Mouse (Mus musculus): ENCODE measurements around the gene Pigh. TPM values are rescaled to one million over a fixed set of nuclear protein-coding genes. Genes with fewer than 3 reads are reported as not detected.

Pigh gene
- total and polyA plus RNA-seq, 2 experiments from 2014 or later, result 9.7 to 9.8 TPM

DNA sequence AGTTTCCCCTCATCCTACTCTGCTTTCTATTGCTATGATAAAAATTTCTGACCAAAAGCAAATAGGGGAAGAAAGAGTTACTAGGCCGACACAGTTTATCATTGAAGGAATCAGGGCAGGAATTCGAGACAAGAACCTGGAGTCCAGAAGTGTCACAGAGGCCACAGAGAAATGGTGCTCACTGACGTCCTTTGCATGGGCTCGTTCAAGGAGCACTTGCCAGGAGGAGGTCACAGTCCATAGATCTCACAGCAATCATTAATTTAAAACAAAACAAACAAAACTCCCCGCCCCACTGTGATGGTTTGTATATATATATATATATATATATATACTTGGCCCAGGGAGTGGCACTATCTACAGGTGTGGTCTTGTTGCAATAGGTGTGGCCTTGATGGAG lies 15.9 kb upstream of the Pigh start:
- TF ChIP-seq CTCF (IDR thresholded peaks at IDR 0.05; ENCODE audit: low read depth) (no peak), EP300 (IDR thresholded peaks at IDR 0.05; ENCODE audit: low read depth) (no peak)
- 81% methylated on average over 5 of the region's 5 CpGs for WGBS
- DNase-seq (ENCODE audit: low spot score) (no peak), ATAC-seq (ENCODE audit: insufficient read depth, low read depth) (no peak)
- Histone ChIP-seq H3K27me3 (ENCODE audit: control insufficient read depth, insufficient read depth, low read length) (0 out of 2 replicates have a peak, but pooled peaks cover 4% of the 10 kb centered on the region), H3K9ac (replicated peaks; ENCODE audit: low read depth, low read length) (no peak overlapping the region), H3K4me1 (ENCODE audit: control insufficient read depth, insufficient read depth) (no peaks in the 10 kb centered on the region), H3K9me3 (replicated peaks; ENCODE audit: control insufficient read depth, low read length) (no peaks in the 10 kb centered on the region), H3K36me3 (replicated peaks; ENCODE audit: control insufficient read depth, insufficient read depth, low read length) (no peaks in the 10 kb centered on the region), H3K4me3 (ENCODE audit: low read depth, low read length) (no peak overlapping the region), H3K27ac (ENCODE audit: low read depth) (no peak overlapping the region), H3K4me2 (ENCODE audit: low read depth, low read length) (no peak overlapping the region)

DNA sequence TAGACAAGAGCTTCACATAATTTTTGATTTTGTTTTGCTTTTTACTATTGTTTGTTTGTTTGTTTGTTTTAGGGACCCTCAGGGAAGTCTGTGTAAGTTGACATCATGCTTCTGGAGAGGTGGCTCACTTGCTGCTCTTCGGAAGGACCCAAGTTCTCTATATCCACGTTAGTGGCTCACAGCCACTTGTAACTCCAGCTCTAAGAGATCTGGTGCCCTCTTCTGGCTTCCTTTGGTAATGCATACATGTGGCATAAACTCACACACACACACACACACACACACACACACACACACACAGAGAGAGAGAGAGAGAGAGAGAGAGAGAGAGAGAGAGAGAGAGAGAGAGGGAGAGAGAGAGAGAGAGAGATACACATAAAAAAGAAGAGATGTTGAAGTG lies 15.1 kb upstream of the Pigh start:
- H3K27me3 ChIP-seq (ENCODE audit: control insufficient read depth, insufficient read depth, low read length), result 0 out of 2 replicates have a peak, but pooled peaks cover 11% of the 10 kb centered on the region
- H3K4me3 ChIP-seq (ENCODE audit: low read depth, low read length), result no peak overlapping the region
- ATAC-seq (ENCODE audit: insufficient read depth, low read depth) (no peak), DNase-seq (ENCODE audit: low spot score) (no peak)
- no peaks in the 10 kb centered on the region for H3K9me3 ChIP-seq (replicated peaks; ENCODE audit: control insufficient read depth, low read length)
- no peaks in the 10 kb centered on the region for H3K36me3 ChIP-seq (replicated peaks; ENCODE audit: control insufficient read depth, insufficient read depth, low read length)
- H3K9ac ChIP-seq (replicated peaks; ENCODE audit: low read depth, low read length), result no peak overlapping the region
- 81% methylated on average over 2 of the region's 2 CpGs for WGBS
- H3K4me1 ChIP-seq (ENCODE audit: control insufficient read depth, insufficient read depth), result no peaks in the 10 kb centered on the region
- no peak overlapping the region for H3K4me2 ChIP-seq (ENCODE audit: low read depth, low read length)
- no peak overlapping the region for H3K27ac ChIP-seq (ENCODE audit: low read depth)
- TF ChIP-seq CTCF (IDR thresholded peaks at IDR 0.05; ENCODE audit: low read depth), result no peak
- no peak for TF ChIP-seq EP300 (IDR thresholded peaks at IDR 0.05; ENCODE audit: low read depth)

DNA sequence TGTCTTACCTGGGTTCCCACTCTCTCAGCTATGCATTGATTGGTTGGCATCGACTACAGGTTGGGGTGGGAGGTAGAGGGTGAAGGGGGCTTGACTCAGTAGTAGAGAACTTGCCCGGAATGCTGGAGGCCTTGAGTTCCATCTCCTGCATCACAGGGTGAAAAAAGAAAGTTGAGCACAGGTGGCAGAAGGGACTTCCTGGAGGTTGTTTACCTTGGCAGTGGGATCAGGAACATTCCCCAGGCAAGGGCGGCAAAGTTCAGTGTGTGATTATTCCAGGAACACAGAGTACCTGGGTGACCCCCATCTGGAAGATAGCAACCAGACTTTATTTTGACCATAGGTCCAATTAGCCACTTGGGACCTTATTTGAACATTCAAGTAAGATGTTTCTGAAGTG lies 14.3 kb upstream of the Pigh start:
- 0 out of 2 replicates have a peak, but pooled peaks cover 11% of the 10 kb centered on the region for H3K27me3 ChIP-seq (ENCODE audit: control insufficient read depth, insufficient read depth, low read length)
- H3K27ac ChIP-seq (ENCODE audit: low read depth), result no peak overlapping the region
- H3K9ac ChIP-seq (replicated peaks; ENCODE audit: low read depth, low read length), result no peak overlapping the region
- ATAC-seq (ENCODE audit: insufficient read depth, low read depth) (no peak), DNase-seq (ENCODE audit: low spot score) (no peak)
- no peaks in the 10 kb centered on the region for H3K9me3 ChIP-seq (replicated peaks; ENCODE audit: control insufficient read depth, low read length)
- TF ChIP-seq CTCF (IDR thresholded peaks at IDR 0.05; ENCODE audit: low read depth) (no peak), EP300 (IDR thresholded peaks at IDR 0.05; ENCODE audit: low read depth) (no peak)
- no peak overlapping the region for H3K4me3 ChIP-seq (ENCODE audit: low read depth, low read length)
- H3K36me3 ChIP-seq (replicated peaks; ENCODE audit: control insufficient read depth, insufficient read depth, low read length), result no peaks in the 10 kb centered on the region
- no peaks in the 10 kb centered on the region for H3K4me1 ChIP-seq (ENCODE audit: control insufficient read depth, insufficient read depth)
- WGBS, result 62% methylated on average over 3 of the region's 3 CpGs
- H3K4me2 ChIP-seq (ENCODE audit: low read depth, low read length), result no peak overlapping the region

DNA sequence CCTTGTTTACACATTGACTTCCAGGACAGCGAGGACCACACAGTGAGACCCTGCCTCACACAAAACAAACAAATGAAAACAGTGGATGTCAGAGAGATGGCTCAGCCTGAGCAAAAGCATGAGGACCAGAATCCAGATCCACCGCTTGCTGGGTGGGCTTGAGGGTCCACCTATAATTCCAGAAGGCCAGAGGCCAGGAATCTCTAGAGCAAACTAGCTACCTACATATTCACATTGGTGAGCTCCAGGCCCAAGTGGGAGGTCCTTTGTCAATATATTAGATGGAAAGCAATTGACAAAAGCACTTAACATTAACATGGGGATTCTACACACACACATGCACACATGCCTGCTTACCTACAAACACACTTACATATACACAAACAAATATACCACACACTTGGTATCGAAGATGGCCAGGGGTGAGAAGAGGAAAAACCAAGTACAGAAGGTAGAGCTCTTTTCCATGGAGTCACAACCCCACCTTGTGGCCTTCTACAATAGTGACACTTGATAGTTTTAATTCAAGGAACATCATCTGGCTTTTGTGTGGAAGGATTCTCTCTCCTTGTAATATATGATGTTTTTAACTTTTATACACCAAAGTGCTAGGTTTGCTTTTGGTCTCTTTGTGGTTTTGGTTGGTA lies 7.8 kb upstream of the Pigh start:
- Histone ChIP-seq H3K27me3 (ENCODE audit: control insufficient read depth, insufficient read depth, low read length) (0 out of 2 replicates have a peak, but pooled peaks cover 22% of the 10 kb centered on the region), H3K4me2 (ENCODE audit: low read depth, low read length) (no peak overlapping the region), H3K27ac (ENCODE audit: low read depth) (no peak overlapping the region), H3K9me3 (replicated peaks; ENCODE audit: control insufficient read depth, low read length) (no peaks in the 10 kb centered on the region), H3K4me1 (ENCODE audit: control insufficient read depth, insufficient read depth) (no peaks in the 10 kb centered on the region), H3K4me3 (ENCODE audit: low read depth, low read length) (no peak overlapping the region), H3K9ac (replicated peaks; ENCODE audit: low read depth, low read length) (no peak overlapping the region), H3K36me3 (replicated peaks; ENCODE audit: control insufficient read depth, insufficient read depth, low read length) (no peaks in the 10 kb centered on the region)
- TF ChIP-seq CTCF (IDR thresholded peaks at IDR 0.05; ENCODE audit: low read depth) (peak; percentile 76), EP300 (IDR thresholded peaks at IDR 0.05; ENCODE audit: low read depth) (no peak)
- peak; percentile 48 for DNase-seq (ENCODE audit: low spot score)
- ATAC-seq (ENCODE audit: insufficient read depth, low read depth), result no peak
- WGBS, result 54% methylated on average over 3 of the region's 3 CpGs

DNA sequence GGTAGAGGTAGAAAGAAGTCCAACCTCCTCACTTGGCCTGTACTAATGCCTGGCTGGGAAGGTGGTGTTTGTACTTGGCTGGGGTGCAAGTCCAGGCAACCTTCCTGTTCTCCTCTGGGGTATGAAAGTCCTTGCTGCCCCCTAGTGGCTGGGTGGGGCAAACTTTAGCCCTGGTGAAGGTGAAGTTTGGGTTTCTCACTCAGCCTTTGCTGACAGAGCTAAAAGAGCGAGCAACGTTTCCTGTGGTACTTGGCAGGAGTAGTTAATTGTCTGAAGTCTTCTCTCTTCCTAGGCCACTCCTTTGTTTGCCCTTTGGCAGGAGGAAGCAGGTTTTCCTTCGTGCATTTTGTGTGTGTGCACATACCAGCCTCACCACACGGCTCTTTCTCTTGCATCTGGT lies 3.1 kb upstream of the Pigh start:
- no peak overlapping the region for H3K9ac ChIP-seq (replicated peaks; ENCODE audit: low read depth, low read length)
- H3K36me3 ChIP-seq (replicated peaks; ENCODE audit: control insufficient read depth, insufficient read depth, low read length), result no peaks in the 10 kb centered on the region
- H3K4me1 ChIP-seq (ENCODE audit: control insufficient read depth, insufficient read depth), result peaks cover 3% of the 10 kb centered on the region; the same call in 1 of the 2 replicates
- H3K9me3 ChIP-seq (replicated peaks; ENCODE audit: control insufficient read depth, low read length), result no peaks in the 10 kb centered on the region
- ATAC-seq (ENCODE audit: insufficient read depth, low read depth) (no peak), DNase-seq (ENCODE audit: low spot score) (no peak)
- WGBS, result 25% methylated on average over 4 of the region's 4 CpGs
- TF ChIP-seq EP300 (IDR thresholded peaks at IDR 0.05; ENCODE audit: low read depth) (no peak), CTCF (IDR thresholded peaks at IDR 0.05; ENCODE audit: low read depth) (peak; percentile 64)
- 0 out of 2 replicates have a peak, but pooled peaks cover 8% of the 10 kb centered on the region for H3K27me3 ChIP-seq (ENCODE audit: control insufficient read depth, insufficient read depth, low read length)
- H3K27ac ChIP-seq (ENCODE audit: low read depth), result no peak overlapping the region
- no peak overlapping the region for H3K4me2 ChIP-seq (ENCODE audit: low read depth, low read length)
- H3K4me3 ChIP-seq (ENCODE audit: low read depth, low read length), result no peak overlapping the region

DNA sequence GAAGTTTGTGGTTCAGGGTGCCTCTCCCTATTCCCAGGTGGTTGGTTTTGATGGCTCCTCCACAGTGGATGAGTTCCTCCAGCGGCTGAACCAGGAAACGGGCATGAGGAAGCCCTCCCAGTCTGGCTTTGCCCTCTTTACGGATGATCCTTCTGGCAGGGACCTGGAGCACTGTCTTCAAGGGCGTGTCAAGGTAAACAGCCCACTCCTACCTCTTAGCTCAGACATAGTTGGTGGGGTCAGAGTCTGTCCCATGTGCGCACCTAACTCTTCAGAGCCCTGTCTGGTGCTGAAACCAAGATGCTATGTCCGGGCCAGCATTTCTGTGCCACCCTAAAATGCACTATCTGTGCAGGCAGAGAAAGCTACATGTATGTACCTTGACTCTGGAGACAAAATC lies 16.1 kb downstream of the Pigh start:
- no peak for ATAC-seq (ENCODE audit: insufficient read depth, low read depth)
- H3K27me3 ChIP-seq (ENCODE audit: control insufficient read depth, insufficient read depth, low read length), result 0 out of 2 replicates have a peak, but pooled peaks cover 5% of the 10 kb centered on the region
- H3K9ac ChIP-seq (replicated peaks; ENCODE audit: low read depth, low read length), result no peak overlapping the region
- no peak overlapping the region for H3K4me3 ChIP-seq (ENCODE audit: low read depth, low read length)
- DNase-seq (ENCODE audit: low spot score), result no peak
- peaks cover 65% of the 10 kb centered on the region for H3K36me3 ChIP-seq (replicated peaks; ENCODE audit: control insufficient read depth, insufficient read depth, low read length)
- H3K9me3 ChIP-seq (replicated peaks; ENCODE audit: control insufficient read depth, low read length), result no peaks in the 10 kb centered on the region
- no peaks in the 10 kb centered on the region for H3K4me1 ChIP-seq (ENCODE audit: control insufficient read depth, insufficient read depth)
- TF ChIP-seq CTCF (IDR thresholded peaks at IDR 0.05; ENCODE audit: low read depth) (no peak), EP300 (IDR thresholded peaks at IDR 0.05; ENCODE audit: low read depth) (no peak)
- no peak overlapping the region for H3K27ac ChIP-seq (ENCODE audit: low read depth)
- no peak overlapping the region for H3K4me2 ChIP-seq (ENCODE audit: low read depth, low read length)
- WGBS, result 92% methylated on average over 6 of the region's 6 CpGs
